Mouse (Mus musculus): ENCODE results near the gene Acbd3. TPM values are rescaled to one million over a fixed set of nuclear protein-coding genes. Genes with fewer than 3 reads are reported as not detected.
A peak's percentile ranks its signal among the peaks of the same experiment; 100 is the strongest.

The Acbd3 gene
- total RNA-seq, 2 experiments from 2014 or later: 25.2 to 49.8 TPM

GRCm38 (mm10) chr1:180781250-180781649 is 55.4 kb downstream of the Acbd3 start:
- no peak for ATAC-seq (ENCODE audit: poor library complexity, severe bottlenecking)

GRCm38 (mm10) chr1:180782906-180783579 is 57.2 kb downstream of the Acbd3 start:
- no peak for ATAC-seq (ENCODE audit: poor library complexity, severe bottlenecking)

- no peak for ATAC-seq (ENCODE audit: poor library complexity, severe bottlenecking)
Observed at GRCm38 (mm10) chr1:180783580-180783928, 57.7 kb downstream of the Acbd3 start.

GRCm38 (mm10) chr1:180791821-180792480 is 66.1 kb downstream of the Acbd3 start:
- no peak for ATAC-seq (ENCODE audit: poor library complexity, severe bottlenecking)

GRCm38 (mm10) chr1:180792814-180793213 is 67.0 kb downstream of the Acbd3 start:
- no peak for ATAC-seq (ENCODE audit: poor library complexity, severe bottlenecking)

- ATAC-seq (ENCODE audit: poor library complexity, severe bottlenecking): peak; percentile 79
Observed at GRCm38 (mm10) chr1:180793445-180794117, 67.7 kb downstream of the Acbd3 start.

- peak; percentile 31; the same call in 1 of the 2 replicates for ATAC-seq (ENCODE audit: poor library complexity, severe bottlenecking)
Observed at GRCm38 (mm10) chr1:180794170-180794569, 68.3 kb downstream of the Acbd3 start.

GRCm38 (mm10) chr1:180798660-180799059 is 72.8 kb downstream of the Acbd3 start:
- ATAC-seq (ENCODE audit: poor library complexity, severe bottlenecking): no peak

- ATAC-seq (ENCODE audit: poor library complexity, severe bottlenecking): peak; percentile 45
Observed at GRCm38 (mm10) chr1:180799253-180799652, 73.4 kb downstream of the Acbd3 start.

GRCm38 (mm10) chr1:180800022-180800421 is 74.2 kb downstream of the Acbd3 start:
- no peak for ATAC-seq (ENCODE audit: poor library complexity, severe bottlenecking)

- no peak for ATAC-seq (ENCODE audit: poor library complexity, severe bottlenecking)
Observed at GRCm38 (mm10) chr1:180800814-180801213, 75.0 kb downstream of the Acbd3 start.

GRCm38 (mm10) chr1:180801466-180801994 is 75.7 kb downstream of the Acbd3 start:
- ATAC-seq (ENCODE audit: poor library complexity, severe bottlenecking): no peak

Other genes starting within 250 kb of the Acbd3 start
- not detected in 2 replicates for gene Stum, start 242.5 kb upstream of the Acbd3 start, total RNA-seq (2015)
- gene Stum, start 242.5 kb upstream of the Acbd3 start, total RNA-seq (2017): not detected in 2 replicates
- gene Parp1, start 157.1 kb upstream of the Acbd3 start, total RNA-seq (2015): 38.4 and 41.6 TPM in 2 replicates
- gene Parp1, start 157.1 kb upstream of the Acbd3 start, total RNA-seq (2017): 97.3 and 107 TPM in 2 replicates
- gene Lin9, start 84.9 kb upstream of the Acbd3 start, total RNA-seq (2015): 30.8 and 32.5 TPM in 2 replicates
- 32.8 and 35.7 TPM in 2 replicates for gene Lin9, start 84.9 kb upstream of the Acbd3 start, total RNA-seq (2017)
- gene Mixl1, start 29.0 kb upstream of the Acbd3 start, total RNA-seq (2015): not detected in 2 replicates
- not detected in 2 replicates for gene Mixl1, start 29.0 kb upstream of the Acbd3 start, total RNA-seq (2017)
- gene H3f3a, start 87.9 kb downstream of the Acbd3 start, total RNA-seq (2015): 3,482 and 3,921 TPM in 2 replicates
- gene H3f3a, start 87.9 kb downstream of the Acbd3 start, total RNA-seq (2017): 2,689 and 3,338 TPM in 2 replicates
- 18.1 and 21.1 TPM in 2 replicates for gene Sde2, start 125.1 kb downstream of the Acbd3 start, total RNA-seq (2015)
- gene Sde2, start 125.1 kb downstream of the Acbd3 start, total RNA-seq (2017): 24.8 and 34.9 TPM in 2 replicates
- gene Lefty2, start 167.1 kb downstream of the Acbd3 start, total RNA-seq (2015): not detected in 2 replicates
- not detected in 2 replicates for gene Lefty2, start 167.1 kb downstream of the Acbd3 start, total RNA-seq (2017)
- gene Pycr2, start 178.2 kb downstream of the Acbd3 start, total RNA-seq (2015): 14.5 and 16.4 TPM in 2 replicates
- gene Pycr2, start 178.2 kb downstream of the Acbd3 start, total RNA-seq (2017): 17.3 and 19.6 TPM in 2 replicates
- gene Lefty1, start 209.0 kb downstream of the Acbd3 start, total RNA-seq (2015): 0.60 and 1.5 TPM in 2 replicates
- gene Lefty1, start 209.0 kb downstream of the Acbd3 start, total RNA-seq (2017): 0.29 and 0.98 TPM in 2 replicates
- 35.0 and 35.5 TPM in 2 replicates for gene Tmem63a, start 216.3 kb downstream of the Acbd3 start, total RNA-seq (2015)
- gene Tmem63a, start 216.3 kb downstream of the Acbd3 start, total RNA-seq (2017): 31.7 and 35.2 TPM in 2 replicates

Data from megakaryocyte, adult 5-6 weeks (primary cell).